Mouse (Mus musculus): Measurements from ENCODE around the gene Sfxn3. TPM values are rescaled to one million over a fixed set of nuclear protein-coding genes. Genes with fewer than 3 reads are reported as not detected.
A peak's percentile ranks its signal among the peaks of the same experiment; 100 is the strongest.

The Sfxn3 gene
- polyA plus RNA-seq, 1 experiment = 84.2 TPM

DNA sequence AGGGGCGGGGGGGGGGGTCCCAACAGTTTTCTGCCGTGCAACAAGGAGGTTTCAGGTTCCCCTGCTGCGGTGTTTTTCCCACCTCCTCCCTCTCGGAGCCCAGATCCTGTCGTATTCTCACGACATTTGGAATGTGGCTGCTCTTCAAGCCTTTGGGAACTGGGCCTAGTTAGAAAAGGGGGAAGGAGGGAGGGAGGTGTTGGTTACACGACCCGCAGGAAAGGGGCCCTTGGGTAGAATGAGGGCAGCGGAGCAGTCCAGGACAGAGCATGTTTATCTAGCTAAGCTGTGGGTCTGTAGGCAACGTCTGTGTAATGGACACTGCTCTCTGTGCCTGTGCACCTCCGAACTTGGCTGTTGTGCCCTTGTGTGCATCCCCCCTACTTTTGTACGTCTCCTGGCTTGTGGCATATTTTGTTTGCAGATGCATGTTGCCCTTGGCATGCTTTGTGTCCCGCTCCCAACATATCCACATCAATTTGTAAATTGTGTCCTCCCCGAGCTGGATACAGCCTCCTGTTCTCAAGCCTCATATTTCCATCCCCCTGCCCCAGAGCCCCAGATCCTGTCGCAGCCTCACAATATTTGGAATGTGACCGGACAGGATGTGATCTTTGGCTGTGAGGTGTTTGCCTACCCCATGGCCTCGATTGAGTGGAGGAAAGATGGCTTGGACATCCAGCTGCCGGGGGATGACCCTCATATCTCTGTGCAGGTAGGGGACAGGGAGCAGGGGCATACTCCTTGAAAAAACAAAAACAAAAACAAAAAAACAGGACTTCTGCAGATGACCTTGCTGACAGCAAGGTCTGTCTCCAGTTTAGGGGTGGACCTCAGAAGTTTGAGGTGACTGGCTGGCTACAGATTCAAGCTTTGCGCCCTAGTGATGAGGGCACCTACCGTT lies 30.7 kb downstream of the Sfxn3 start:
- WGBS = 33% methylated on average over 20 of the region's 20 CpGs
- DNase-seq = no peak
- Histone ChIP-seq H3K4me1 (ENCODE audit: control insufficient read depth, insufficient read depth, low read length) (peaks cover 4% of the 10 kb centered on the region), H3K4me3 (replicated peaks; ENCODE audit: extremely low read depth, low read depth, low read length) (no peak overlapping the region)
- TF ChIP-seq POLR2A (IDR thresholded peaks at IDR 0.05; ENCODE audit: borderline replicate concordance, extremely low read depth, low read depth, low read length) (no peak), CTCF (IDR thresholded peaks at IDR 0.05; ENCODE audit: insufficient read depth, low read length) (no peak)

DNA sequence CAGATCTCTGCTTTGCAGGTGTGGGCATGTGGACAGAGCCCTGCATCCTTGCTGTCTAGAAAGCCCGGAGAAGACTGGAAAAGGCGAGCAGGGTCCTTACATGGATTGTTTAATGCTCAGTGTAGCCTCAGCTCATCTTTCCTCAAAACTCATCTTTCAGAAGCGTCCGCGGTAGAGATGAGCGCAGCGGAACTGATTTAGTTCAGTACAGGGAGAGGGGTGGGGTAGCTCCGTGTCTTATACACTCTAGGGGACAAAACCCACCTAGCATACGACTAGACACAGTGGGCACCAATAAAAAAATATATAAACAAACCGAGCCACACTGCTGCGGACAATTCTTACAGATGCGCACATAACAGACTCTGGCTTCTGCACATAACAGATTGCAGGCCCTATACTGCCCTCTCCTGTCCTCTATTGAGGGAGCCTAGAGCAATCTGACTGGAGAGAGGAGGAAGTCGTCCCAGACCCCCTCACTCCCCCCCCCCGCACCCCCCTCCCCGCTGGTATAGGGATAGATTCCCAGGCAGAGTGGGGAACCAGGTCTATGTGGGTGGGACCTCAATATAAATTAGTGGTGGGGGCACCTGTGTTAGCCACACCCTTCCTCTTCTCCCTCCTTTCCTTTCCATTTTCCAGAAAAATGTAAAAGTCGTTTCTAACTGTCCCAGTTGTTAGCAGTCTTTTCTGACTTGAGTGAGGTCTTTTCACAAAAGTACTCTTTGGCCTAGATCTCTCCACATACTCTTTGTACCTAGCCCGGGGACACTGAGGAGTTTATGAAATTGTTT lies 31.9 kb downstream of the Sfxn3 start:
- Histone ChIP-seq H3K4me1 (ENCODE audit: control insufficient read depth, insufficient read depth, low read length) (peaks cover 4% of the 10 kb centered on the region), H3K4me3 (replicated peaks; ENCODE audit: extremely low read depth, low read depth, low read length) (peak overlapping the region; percentile 16)
- no peak for DNase-seq
- TF ChIP-seq POLR2A (IDR thresholded peaks at IDR 0.05; ENCODE audit: borderline replicate concordance, extremely low read depth, low read depth, low read length) = no peak
- TF ChIP-seq CTCF (IDR thresholded peaks at IDR 0.05; ENCODE audit: insufficient read depth, low read length) = peak; percentile 29; the same call in 1 of the 2 replicates
- WGBS = 15% methylated on average over 17 of the region's 17 CpGs

DNA sequence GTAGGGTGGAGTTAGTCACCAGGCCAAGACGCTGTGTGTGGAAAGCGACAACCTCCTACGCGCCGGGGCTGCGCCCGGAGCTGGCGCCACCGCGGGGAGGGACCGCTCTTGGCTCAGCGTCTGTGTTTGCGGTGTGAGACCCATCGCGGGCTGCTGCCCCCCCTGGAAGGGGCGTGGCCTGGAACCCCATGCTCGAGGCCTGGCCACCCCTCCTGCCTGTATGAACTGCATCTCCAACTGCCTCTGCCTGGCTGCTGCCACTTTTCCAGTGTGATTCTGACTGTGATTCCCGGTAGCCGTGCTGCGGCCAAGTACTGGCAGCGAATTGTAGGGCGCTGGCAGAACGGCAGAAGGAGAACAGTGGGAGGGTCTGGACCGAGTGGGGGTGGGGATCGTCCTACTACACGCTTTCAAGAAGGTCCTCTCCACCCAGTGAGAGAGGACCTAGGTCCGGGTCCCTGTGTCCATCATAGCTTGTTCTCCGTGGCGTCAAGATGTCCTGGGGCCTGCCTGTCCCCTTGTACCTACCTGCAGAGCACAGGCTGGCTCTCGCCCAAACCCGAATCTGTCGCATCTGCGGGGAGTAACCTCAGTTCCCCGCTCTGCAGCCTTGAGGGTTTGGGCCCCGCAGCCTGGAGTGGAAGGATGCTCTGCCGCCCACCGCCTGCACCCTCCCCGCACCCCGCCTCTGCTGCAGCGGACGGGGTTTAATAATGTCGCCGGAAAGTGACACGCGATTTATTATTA lies 32.6 kb downstream of the Sfxn3 start:
- TF ChIP-seq CTCF (IDR thresholded peaks at IDR 0.05; ENCODE audit: insufficient read depth, low read length) (no peak), POLR2A (IDR thresholded peaks at IDR 0.05; ENCODE audit: borderline replicate concordance, extremely low read depth, low read depth, low read length) (0 out of 2 replicates have a peak, but pooled peaks have one; percentile 21)
- Histone ChIP-seq H3K4me1 (ENCODE audit: control insufficient read depth, insufficient read depth, low read length) (peaks cover 4% of the 10 kb centered on the region), H3K4me3 (replicated peaks; ENCODE audit: extremely low read depth, low read depth, low read length) (peak overlapping the region; percentile 16)
- WGBS = under 1% methylated on average over 45 of the region's 45 CpGs
- DNase-seq = peak; percentile 80

DNA sequence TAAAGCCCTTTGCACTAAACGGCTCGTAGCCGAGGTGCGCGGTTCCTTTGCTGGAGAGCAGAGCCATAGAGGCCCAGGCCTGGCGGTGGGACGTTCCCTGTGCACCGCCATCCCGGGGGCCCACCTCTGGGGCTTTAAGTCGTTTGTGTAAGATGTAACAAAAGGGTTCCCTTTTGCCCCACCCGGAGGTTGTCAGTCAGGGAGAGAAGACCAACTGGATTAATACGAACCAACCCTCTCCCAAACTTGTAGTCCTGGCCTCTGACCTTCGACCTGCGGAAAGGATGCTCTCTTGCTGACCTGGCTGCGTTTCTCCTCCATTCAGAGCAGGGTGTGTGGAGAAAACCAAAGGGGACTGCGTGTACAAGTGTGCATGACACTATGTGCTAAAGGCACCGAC lies 33.4 kb downstream of the Sfxn3 start:
- TF ChIP-seq POLR2A (IDR thresholded peaks at IDR 0.05; ENCODE audit: borderline replicate concordance, extremely low read depth, low read depth, low read length) = no peak
- no peak for TF ChIP-seq CTCF (IDR thresholded peaks at IDR 0.05; ENCODE audit: insufficient read depth, low read length)
- WGBS = 10% methylated on average over 17 of the region's 17 CpGs
- Histone ChIP-seq H3K4me3 (replicated peaks; ENCODE audit: extremely low read depth, low read depth, low read length) (no peak overlapping the region), H3K4me1 (ENCODE audit: control insufficient read depth, insufficient read depth, low read length) (peaks cover 4% of the 10 kb centered on the region)
- no peak for DNase-seq

DNA sequence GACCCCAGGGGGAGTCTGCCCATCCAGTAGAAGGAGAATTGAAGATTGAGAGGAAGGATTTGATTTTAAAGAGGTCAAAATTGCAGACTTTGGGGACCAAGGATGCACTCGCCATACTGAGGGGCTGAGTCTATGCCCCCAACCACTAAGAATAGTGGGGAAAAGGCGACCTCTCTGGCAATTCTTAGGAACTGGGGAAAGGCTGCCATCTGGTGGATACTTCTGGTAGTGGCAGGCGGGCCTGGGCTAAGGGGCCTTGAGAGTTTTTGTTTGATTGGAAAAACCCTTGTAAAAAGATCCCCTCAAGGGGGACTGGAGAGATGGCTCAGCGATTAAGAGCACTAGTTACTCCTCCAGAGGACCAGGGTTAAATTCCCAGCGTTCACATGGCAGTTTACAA lies 34.0 kb downstream of the Sfxn3 start:
- DNase-seq = peak; percentile 80
- peaks cover 4% of the 10 kb centered on the region; the same call in 1 of the 2 replicates for H3K4me1 ChIP-seq (ENCODE audit: control insufficient read depth, insufficient read depth, low read length)
- WGBS = 1% methylated on average over 5 of the region's 5 CpGs
- TF ChIP-seq CTCF (IDR thresholded peaks at IDR 0.05; ENCODE audit: insufficient read depth, low read length) (peak; percentile 80), POLR2A (IDR thresholded peaks at IDR 0.05; ENCODE audit: borderline replicate concordance, extremely low read depth, low read depth, low read length) (no peak)
- H3K4me3 ChIP-seq (replicated peaks; ENCODE audit: extremely low read depth, low read depth, low read length) = no peak overlapping the region

DNA sequence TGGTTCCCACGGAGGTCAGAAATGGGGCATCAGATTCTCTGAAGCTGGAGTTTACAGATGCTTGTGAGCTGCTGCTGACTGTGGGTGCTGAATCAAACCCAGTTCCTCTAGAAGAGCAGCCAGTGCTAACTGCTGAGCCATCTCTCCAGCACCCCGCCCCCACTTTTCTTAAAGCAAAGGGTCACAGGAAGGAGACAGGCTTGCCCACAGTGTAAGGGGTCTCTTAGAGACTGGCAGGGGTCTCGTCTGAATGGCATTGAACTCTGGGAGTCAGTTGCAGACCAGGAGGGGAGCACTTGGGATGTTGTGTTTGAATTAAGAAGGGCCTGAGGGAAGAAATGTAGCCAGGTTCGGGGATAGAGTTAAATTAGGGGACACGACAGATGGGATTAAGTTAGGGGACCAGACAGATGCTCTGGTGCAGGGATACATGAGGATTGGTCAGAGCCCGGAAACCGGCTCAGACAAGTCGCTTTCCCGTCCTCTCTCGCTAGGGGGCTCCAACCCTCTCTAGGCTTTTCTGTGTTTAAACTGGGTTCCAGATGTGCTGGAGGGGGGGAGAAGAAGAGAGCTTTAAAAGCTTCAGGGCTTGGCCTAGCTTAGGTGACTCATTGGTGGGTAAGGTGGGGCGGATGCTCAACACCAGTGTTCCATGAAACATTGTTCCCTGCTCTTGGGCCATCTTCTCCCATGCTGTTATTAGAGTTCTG lies 34.7 kb downstream of the Sfxn3 start:
- TF ChIP-seq POLR2A (IDR thresholded peaks at IDR 0.05; ENCODE audit: borderline replicate concordance, extremely low read depth, low read depth, low read length) (no peak), CTCF (IDR thresholded peaks at IDR 0.05; ENCODE audit: insufficient read depth, low read length) (peak; percentile 42)
- Histone ChIP-seq H3K4me1 (ENCODE audit: control insufficient read depth, insufficient read depth, low read length) (peaks cover 4% of the 10 kb centered on the region; the same call in 1 of the 2 replicates), H3K4me3 (replicated peaks; ENCODE audit: extremely low read depth, low read depth, low read length) (no peak overlapping the region)
- peak; percentile 29 for DNase-seq
- 21% methylated on average over 11 of the region's 11 CpGs for WGBS

DNA sequence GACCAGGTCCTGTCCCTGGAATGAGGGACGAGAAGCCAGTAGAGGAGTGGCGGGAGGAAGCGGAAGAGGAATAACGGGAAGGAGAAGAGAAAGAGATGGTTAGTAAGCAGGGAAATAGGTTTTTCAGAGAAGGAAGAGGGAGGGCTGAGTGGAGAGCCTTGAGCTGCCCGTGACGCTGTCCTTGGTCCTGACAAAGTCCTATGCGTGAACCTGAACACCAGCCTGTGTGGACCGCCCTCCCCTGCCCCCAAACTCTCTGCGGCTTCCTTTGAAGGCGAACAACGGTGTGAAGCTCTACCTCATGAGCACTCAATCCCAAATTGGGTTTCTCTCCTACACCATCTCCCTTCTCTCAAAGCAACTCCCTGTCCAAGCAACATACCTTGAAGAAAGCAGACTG lies 50.6 kb downstream of the Sfxn3 start:
- 18% methylated on average over 11 of the region's 11 CpGs for WGBS
- TF ChIP-seq POLR2A (IDR thresholded peaks at IDR 0.05; ENCODE audit: borderline replicate concordance, extremely low read depth, low read depth, low read length) = no peak
- no peak for DNase-seq
- Histone ChIP-seq H3K4me1 (ENCODE audit: control insufficient read depth, insufficient read depth, low read length) (no peaks in the 10 kb centered on the region), H3K4me3 (replicated peaks; ENCODE audit: extremely low read depth, low read depth, low read length) (no peak overlapping the region)

DNA sequence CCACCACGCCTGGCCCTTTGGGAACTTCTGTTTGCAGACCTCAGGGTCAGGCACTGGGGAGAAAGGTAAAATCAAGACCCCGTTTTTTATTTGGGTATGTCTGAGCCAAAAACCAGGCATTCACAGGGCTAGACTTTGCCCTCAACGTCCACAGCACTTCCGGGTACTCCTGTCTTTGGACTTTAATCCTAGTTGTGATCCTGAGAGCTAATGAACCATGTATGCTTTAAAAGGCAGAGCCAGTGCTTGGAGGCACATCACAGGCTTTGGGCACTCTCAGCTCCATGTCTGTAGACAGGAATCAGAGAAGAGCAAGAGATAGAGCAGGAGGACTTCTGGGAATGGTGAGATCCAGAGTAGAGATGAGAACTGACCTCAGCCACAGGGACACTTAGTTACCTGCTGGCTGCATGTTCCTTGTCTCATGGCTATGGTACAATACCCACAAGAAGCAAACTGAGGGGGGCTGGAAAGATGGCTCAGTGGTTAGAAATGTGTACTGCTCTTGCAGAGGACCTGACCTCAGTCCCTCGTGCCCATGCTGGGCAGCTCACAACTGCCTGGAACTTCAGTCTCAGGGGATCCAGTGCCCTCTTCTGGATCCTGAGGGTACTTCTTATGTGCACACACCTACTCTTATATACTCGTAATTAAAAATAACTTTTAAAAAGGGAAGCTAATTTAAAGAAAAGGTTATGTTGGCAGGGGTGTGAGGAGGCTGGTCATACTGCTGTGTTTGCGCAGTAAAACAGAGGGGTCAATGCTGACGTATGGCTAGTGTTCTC lies 53.4 kb downstream of the Sfxn3 start:
- DNase-seq = no peak
- no peaks in the 10 kb centered on the region for H3K4me1 ChIP-seq (ENCODE audit: control insufficient read depth, insufficient read depth, low read length)
- no peak for TF ChIP-seq POLR2A (IDR thresholded peaks at IDR 0.05; ENCODE audit: borderline replicate concordance, extremely low read depth, low read depth, low read length)
- no peak for TF ChIP-seq CTCF (IDR thresholded peaks at IDR 0.05; ENCODE audit: insufficient read depth, low read length)
- no peak overlapping the region for H3K4me3 ChIP-seq (replicated peaks; ENCODE audit: extremely low read depth, low read depth, low read length)
- 73% methylated on average over 8 of the region's 8 CpGs for WGBS

All from lung, adult 2 months (tissue).